Mouse (Mus musculus) thymus, adult 2 months (tissue): ENCODE data around the gene Sept11.

Experiments
- CTCF ChIP-seq: fragments of 200-500 bp; IDR thresholded peaks from 2 replicates; pipeline ENCODE4 v1.5.1; 2012; ENCODE audit warnings: mild to moderate bottlenecking, control low read depth, low read length, moderate library complexity, borderline replicate concordance; ENCODE audit not compliant: control insufficient read depth, poor library complexity, insufficient read depth; ENCODE audit errors: extremely low read depth
- POLR2A ChIP-seq: fragments of 200-500 bp; IDR thresholded peaks from 2 replicates; pipeline ENCODE4 v1.6.1; 2012; ENCODE audit warnings: mild to moderate bottlenecking, low read length, control low read depth, moderate library complexity; ENCODE audit not compliant: control insufficient read depth, poor library complexity, insufficient read depth; ENCODE audit errors: extremely low read depth

DNA sequence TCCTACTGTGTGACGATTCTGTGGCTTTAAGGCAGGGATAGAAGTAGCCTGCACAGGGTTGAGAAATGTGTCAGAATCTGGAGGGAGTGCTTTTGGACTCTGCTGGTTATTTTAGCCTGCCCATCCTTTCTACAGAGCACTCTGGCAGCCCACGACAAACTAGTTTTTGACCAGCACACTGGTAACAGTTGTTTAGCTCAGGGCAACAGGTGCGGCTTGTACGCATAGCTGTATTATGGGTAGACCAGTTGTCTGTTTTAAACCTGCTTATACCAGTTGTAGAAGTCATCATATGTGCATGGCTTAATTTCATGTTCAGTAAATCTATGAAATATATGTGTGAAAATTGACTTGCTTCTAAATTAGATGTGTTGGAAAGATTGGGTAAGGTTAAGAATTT, 12.8 kb downstream of the Sept11 start:
- no peak for TF ChIP-seq CTCF
- TF ChIP-seq POLR2A, result no peak
